Mouse (Mus musculus): Measurements from ENCODE around the gene Fzd10.

The Fzd10 gene
- long read RNA-seq, experiment 1 = 0 reads
- long read RNA-seq, experiment 2 = 0 reads

DNA sequence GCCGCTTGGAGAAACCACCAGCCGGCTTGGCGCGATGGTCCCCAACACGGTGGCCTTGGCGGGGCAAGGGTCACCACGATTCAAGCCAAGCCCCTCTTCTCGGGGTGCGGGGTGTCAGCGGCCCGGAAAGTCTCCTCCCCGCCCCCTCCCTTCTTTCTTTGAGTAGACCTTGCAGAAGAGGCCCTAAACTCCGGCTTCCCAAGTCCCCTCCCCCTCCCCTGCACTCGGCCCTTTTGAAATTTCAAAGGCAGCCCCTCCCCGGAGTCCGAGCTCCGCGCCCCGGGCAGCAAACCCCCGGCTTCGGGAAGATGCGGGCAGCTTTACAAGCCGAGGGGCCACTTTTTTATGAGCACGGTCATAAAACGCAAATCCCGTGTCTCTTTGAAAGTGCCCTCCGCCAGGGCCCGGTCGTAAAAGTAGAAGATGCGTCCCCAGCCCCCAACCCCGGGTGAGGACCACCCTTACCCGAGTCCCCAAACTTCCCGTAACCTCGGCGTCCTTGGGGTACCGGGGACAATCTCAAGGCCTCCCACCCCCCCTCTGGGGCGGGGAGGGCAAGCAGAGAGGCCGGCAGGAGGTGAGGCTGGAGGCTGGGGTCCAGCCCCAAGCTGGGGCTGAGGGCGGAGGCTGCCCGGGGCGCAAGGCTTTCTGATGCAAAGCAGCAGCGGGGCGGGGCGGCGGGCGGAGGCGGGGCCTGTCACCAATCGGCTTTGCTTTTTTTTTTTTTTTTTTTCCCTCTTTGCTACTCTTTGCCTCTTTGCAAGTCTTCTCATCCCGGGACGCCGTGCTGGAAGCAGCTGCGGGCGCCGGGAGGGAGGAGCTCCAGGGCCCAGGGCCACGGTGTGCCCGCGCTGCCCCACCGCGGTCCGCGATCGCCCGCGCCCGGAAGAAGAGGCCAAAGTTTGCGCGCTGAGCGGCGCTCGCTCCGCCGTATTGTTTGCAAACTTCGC is at the start of gene Fzd10:
Fzd10 (plus strand) TSS at position 773 of the 950 bp plus-strand sequence.
- intact Hi-C loops (cut with DNase I) = loop anchor here (5.0 kb wide), 1 partner anchor 48 kb away; no protein-coding TSS in a partner anchor

DNA sequence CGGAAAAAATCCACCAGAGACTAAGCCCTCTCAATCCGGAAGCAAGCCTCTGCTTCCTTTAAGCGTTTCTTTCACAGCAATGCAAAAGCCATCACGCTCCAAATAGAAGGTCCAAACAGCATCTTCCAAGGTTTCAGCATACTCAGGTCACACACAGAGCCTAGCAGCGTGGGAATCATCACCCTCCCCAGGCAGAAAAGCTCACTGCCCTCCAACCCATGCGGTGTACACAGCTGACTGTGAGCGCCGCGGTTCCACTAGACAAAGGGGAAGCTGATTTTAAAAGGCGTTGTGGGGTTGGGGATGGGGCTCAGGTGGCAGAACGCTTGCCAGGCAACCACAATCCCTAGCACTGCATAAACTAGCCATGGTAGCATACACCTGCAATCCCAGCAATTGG is 49.2 kb upstream of the Fzd10 start:
- intact Hi-C loops (cut with DNase I) = loop anchor here (5.0 kb wide), 1 partner anchor 51 kb away; the partner anchor contains the start of gene Fzd10

DNA sequence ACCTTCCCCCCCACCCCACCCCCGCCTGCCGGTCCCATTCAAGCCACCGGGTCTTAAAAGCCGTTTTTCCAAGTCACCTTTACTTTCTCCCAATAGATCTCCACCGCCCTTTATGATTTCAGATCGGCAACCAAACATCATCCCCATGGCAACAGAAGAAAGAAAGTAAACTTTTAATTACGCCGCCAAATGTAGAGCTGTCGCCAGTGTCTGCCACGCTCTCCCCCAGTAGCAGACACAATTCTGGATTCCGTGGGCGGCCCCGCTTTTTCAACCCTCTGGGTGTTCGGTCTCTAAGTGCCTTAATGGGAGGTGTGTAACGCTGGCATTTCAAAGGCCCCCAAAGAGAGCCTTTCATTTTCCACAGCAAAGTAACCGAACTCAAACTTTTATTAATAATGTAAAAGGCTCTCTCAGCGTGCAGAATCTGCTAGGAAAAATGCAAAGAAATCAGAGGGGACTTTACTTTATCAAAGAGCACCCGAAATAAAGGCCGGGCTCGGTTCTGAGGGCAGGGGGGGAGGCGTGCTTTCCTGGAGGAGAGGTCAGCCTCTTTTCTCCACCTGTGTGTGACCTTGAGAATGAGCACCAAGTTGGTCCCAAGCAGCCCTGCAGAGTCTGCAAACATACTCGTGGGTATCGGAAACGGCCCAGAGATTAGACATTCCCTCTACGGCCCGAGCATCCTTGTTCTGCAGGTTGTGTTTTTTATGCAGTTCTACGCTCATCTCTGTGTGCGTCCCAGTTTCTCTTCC is 48.3 kb upstream of the Fzd10 start:
- intact Hi-C loops (cut with DNase I) = loop anchor here (5.0 kb wide), 1 partner anchor 50 kb away; the partner anchor contains the start of gene Fzd10

DNA sequence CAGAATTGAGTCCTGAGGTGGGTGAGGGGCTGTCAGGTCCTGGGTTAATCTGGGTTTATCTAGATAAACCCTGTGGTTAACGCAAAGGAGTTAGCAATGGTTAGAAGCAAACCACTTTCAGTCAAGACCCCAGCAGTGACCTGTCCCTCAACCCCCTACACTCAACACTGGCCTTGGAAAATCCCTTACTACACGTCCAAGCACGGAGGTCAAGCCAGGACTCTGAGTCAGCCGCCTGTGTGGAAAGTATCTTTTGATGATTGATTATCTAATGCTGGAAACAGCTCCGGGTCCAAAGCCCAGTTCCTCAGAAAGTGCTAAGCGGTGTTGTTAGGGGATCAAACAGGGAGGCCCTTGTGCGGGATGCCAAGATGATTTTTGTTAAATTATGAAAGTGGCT is 42.5 kb upstream of the Fzd10 start:
- intact Hi-C loops (cut with DNase I) = no loop called here

DNA sequence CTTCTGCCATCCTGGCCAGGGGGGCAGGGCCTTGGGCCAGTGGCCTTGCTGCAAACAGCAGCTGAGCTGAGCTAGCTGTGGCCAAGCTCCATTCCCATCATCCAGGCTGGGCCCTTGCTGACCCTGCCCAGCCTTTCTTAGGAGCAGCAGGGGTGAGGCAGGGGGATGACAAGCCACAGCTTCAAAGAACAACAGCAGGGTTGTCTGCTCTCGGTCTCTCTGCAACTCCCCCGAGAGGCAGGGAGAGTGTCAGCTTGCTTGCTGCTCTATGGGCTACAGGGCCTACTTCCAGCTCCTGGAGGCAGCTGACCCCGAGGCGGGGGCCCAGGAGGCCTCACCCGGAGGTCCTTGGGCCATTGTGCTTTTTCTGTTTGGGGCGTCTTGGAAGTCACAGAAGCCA is 33.3 kb upstream of the Fzd10 start:
- intact Hi-C loops (cut with DNase I) = no loop called here

DNA sequence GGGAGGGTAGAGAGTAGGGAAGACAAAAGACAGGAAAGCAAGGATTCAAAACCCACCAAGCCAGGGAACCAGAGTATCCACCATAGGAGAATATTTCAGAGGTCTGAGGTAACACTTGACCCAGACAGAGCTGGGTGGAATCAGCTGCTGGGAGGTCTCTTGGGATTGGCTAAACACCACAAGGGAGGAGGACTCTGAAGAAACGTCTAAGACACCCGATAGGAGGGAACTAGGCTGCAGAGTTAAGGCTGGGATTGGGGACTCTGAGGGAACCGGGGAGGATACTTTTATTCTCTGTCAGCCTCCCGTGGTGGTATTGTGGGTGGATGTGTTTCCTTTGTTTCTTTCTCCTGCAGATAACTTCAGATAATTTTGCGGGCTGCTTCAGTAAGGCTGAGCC is 31.7 kb upstream of the Fzd10 start:
- intact Hi-C loops (cut with DNase I) = no loop called here

DNA sequence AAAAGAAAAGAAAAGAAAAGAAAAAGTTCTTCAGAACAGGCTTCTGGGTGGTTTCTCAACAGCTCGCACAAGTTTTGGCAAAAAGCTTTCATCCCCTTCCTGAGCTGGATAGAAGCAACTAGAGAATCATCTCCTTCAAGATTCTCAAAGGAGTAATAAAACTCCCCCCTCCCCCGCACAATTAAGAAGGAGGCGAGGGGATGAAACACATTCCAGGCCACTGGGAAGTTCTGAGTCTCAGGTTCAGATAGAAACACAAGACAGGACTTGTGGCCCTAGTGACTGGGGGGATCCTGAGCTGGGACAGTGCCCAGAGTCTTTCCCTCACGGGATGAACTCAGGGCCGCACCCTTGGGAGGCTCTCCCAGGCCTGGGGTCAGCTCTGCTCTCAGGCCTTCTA is 30.6 kb upstream of the Fzd10 start:
- intact Hi-C loops (cut with DNase I) = no loop called here

DNA sequence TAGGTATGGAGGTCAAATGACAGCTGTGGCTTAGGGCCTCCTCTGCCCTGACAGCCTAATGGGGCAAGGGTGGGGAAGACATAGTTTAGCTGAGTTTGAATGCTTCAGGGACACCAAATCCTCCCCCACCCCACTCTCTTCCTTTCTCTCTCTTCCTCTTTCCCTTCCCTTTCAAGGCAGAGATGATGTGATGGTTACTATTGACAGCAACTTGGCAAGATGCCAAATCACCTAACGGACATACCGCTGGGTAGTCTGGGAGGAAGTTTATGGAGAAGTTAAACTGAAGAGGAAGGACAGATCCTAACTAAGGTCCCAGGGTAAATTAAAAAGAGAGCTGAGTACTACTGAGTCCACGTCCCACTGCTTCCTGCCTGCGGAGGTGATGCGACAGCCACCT is 29.8 kb upstream of the Fzd10 start:
- intact Hi-C loops (cut with DNase I) = no loop called here

DNA sequence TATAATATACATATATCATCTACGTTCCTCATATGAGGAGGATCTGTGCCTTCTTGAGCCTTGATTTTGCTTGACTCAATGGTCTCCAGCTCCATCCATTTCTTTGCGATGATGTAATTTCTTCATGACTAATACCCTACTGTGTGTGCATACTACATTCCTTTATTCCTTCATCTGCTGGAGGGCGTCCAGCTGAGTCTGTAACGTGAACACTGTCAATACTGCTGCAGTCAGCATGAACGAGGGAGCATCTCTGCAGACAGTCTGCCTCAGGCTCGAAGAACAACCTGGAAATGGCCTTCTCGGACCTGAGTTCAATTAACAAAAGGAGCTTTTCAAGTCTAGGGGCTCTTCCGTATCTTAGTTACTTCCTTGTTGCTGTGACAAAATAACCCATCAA is 28.9 kb upstream of the Fzd10 start:
- intact Hi-C loops (cut with DNase I) = no loop called here

DNA sequence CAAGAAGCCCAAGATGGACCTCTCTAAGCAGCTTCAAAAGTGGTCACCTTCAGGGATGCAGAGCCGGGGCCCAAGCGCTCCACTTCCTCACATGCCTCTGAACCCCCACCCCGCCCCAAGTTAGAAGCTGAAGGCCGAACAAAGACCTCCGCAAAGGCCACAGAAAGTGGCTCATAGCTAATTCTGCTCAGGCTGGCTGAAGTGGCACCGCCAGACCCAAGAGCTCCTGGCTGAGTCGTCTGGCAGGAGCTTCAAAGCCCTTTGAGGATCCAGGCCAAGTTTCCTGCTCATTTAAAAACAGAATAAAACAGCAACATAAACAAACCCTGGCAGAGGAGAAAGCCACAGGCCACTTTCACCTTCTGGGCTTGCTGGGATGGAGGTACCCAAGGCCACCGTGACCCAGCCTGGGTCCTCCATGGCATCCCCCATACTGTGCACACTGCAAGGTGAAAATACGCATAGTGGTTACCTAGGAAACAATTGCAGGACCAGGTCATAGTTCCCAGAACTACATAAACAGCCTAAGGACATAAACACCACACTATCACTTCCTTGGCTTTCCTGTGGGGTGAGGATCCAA is 24.6 kb upstream of the Fzd10 start:
- intact Hi-C loops (cut with DNase I) = no loop called here

DNA sequence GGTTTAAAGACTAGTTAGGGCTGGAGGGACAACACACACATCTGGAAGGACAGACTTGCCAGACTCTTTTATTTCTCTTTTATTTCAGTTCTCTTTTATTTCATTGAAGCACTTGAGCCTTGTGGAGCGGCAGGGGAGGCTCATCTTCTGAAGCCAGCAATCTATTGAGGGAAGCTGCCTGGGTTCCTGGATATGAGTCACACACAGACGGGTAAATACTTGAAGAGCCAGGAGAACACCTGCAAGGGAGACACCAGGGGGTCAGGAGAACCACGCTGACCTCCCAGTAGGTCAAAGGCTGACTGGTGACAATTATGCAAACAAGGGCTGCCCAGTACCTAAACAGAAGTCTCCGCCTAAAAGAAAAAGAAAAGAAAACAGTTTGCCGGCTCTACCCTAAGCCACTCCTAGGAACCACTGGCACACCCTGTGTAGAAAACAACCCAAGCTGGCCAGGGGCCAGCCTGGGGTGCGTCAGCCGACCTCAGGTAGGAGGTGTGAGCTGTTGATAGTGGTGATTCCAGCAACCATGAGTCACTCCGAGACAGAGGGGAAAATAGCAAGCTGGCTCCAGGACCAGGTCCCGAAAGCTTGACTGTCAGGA is 21.5 kb upstream of the Fzd10 start:
- intact Hi-C loops (cut with DNase I) = no loop called here

DNA sequence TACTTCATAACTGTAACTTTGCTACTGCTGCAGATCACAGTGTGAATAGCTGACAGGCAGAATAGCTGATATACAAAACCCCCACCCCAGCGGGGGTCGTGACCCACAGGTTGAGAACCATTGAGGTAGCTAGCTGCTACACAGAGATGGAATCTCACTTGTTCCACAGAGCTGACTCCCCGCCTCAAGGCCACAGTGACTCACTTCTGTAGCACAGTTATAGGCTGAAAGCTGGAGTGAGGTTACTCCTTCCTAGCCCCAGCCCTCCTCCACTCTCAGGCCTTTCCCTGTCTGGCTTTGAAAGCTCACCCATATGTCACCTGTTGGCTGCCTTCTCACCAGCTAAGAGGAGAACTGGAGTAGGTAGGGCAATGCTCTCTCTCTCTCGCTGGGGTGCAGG is 19.7 kb upstream of the Fzd10 start:
- intact Hi-C loops (cut with DNase I) = no loop called here

DNA sequence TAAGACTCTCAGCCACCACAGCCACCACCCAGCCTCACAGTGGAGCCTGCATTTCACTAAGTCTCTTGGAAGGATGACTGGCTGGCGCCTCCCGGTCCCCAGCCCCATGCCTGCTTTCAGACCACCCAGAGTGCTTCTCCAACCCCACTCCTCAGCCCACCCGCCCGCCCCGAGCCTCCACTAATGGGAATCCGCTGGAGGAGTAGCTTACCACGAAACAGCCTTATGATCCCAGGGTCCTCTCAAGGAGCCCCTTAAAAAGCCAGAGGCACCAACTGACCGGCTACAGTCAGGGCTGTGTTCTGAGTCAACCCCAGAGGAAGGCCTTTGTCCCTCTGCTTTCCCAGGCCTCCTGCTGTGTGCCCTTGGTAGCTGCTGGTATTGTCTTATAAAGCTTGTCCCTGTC is 19.1 kb upstream of the Fzd10 start:
- intact Hi-C loops (cut with DNase I) = no loop called here

DNA sequence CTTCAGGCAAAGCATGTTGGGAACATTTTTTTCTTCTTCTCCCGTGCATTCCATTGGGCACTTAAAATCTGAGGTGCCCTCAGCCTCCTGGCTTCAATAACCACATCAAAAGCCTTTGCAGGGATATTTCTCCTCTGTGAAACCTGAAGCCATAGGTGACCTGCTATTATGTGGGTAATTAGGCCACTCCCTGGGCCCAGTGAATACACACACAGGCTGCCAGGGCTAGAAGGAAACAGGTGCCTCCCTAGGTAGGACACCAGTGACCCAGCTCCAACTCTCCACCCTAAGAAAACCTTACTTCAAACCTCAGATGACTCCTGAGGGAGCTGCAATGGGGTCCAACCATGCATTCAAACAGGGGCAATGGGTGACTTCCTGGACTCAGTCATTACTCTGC is 11.4 kb upstream of the Fzd10 start:
- intact Hi-C loops (cut with DNase I) = no loop called here

DNA sequence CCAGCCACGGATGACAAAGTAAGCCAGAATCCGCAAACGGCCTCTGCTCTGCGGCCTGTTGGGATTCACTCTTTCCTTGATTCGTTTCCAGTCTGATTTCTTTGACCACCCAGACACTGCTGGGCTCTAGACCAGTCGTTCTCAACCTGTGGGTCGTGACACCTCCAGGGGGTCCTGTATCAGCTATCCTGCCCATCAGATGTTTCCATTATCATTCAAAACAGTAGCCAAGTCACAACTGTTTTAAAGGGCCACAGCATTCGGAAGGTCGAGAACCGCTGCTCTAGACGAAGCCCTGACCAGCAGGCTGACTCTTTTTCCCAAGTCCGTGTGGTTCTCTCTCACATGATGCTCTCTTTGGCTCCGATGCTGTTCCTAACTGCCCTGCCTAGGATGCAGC is 7.2 kb upstream of the Fzd10 start:
- intact Hi-C loops (cut with DNase I) = no loop called here

DNA sequence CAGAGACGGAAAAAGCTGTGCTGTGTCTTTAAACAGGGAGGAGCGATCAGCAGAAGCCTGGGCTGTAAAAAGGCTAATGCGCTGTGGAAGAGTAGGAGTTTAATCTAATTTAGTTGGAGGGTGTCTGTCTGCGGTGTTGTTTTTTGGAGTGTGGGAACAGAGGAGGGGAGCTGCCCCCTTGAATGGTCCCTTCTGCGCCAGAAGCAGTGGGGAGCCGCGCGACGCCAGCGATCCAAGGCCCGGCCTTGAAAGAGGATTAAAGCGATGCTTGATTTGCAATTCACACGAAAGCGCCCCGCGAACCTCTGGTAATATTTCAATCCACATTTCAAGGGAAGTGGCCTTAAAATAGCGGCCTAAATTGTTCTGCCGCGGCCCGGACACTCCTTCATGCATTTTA is 3.8 kb upstream of the Fzd10 start:
- intact Hi-C loops (cut with DNase I) = no loop called here

DNA sequence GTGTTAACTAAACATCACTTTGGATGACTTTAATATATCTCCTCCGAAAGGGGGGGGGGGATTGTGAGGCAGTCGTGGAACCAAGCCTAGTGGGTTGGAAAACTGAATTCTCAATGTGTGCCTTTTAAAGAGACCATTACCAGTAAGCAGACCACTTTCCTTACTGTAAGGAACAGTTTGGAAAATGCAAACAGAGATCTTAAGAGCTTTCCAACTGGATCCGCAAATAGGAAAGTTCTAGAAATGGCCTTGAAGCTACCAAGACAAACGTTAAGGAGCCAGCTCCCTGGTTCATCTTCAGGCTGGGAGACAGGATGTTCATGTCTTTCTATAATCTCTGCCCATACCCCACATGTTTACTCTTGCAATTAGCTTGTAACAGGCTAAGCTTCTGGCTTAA is 3.3 kb upstream of the Fzd10 start:
- intact Hi-C loops (cut with DNase I) = no loop called here

DNA sequence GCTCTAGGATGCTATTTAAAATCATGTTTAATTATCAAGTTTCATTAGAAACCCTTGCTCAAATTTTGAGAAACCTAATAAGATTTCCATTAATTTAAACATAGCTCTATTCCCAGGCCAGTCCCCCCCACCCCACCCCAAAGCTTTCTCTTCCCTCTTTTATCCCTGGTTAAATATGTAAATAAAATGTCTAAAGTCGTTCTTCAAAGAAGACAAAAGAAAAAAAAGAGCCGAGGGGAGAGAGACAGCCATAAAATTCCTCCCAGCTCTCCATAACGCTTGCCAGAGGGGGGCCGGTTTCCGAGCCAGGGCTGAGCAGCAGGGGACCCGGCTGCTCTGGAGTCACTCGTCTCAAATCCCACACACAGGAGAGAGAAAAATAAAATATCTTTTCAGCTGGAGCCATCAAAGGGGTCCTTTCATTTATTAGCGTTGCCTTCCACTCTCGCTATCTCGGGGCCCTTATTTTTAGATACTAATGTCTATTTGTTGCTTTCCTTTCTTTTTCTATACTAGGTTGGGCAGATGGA is 2.4 kb upstream of the Fzd10 start:
- intact Hi-C loops (cut with DNase I) = no loop called here

DNA sequence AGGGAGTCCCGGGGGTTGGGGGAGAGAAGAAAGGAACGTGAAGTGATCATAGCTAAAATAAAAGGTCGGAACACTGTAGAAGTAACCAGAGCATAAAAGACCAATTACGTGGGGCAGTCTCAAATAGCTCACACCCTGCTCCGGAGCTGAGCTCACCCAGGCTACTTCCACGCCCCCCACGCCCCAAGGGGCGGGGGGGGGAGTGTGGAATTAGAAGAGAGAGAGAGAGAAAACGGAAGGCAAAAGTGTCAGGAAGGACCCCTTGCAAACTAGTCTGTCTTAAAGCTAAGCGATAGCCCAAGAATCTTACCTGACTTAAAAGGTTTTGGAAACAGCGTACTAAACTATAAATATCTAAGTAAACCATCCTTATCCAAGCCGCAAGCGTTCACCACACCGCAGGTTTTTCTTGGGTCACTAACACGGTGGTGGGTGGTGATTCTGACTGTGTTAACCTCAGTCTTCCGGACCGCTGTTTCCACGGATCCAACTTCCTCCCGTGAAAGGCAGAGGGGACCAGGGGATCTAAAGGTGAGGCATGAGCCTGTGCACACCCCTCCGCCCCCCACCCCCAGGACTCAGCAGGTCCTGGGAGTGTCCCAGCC is 1.8 kb upstream of the Fzd10 start:
- intact Hi-C loops (cut with DNase I) = no loop called here

DNA sequence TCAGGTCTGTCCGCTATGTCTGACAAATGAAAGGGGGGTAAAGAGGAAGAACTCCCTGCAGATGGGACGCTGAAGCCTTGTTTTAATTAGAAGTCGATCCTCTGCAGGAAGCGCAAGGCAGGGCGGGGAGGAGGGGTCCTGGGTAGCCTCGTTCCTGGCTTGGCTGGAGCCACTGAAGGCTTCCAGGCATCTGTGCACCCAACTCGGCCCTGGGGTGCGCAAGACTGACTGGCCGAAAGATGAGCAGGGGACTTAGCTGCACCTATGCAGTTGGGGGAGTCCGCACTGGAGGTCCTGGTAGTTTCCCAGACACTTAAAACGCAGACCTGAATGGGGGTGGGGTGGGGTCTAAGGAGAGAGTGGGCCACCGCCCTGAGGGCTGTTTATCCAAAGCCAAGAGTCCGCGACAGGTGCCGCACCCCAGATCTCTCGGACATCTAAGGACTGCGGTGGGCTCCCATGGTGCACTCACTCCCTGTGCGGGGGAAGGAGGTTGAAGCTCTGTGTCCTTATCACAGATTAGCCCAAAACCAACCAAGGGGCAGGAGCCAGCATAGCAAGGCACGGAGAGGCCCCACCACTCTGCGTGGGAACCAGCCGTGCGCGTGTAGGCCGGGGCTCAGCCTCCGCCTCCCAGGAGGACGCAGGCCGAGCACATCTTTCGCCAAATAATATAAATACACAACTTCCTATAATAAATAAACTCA is 1.1 kb upstream of the Fzd10 start:
- intact Hi-C loops (cut with DNase I) = loop anchor here (5.0 kb wide), 1 partner anchor 47 kb away; no protein-coding TSS in a partner anchor
